Mouse (Mus musculus) midbrain, embryonic 16.5 days (tissue): ENCODE data around the gene Ifitm6. TPM values are rescaled to one million over a fixed set of nuclear protein-coding genes. Genes with fewer than 3 reads are reported as not detected.

Source experiments
- ATAC-seq: fragments of 200-750 bp; cut with Nextera tagmentation; 2 replicates; pipeline ENCODE4 v1.8.0; 2017; ENCODE audit warnings: moderate TSS enrichment
- H3K27ac ChIP-seq: fragments of 300-500 bp; sonication (generic); 2 replicates; pipeline ENCODE4 v1.5.1; 2014; ENCODE audit warnings: mild to moderate bottlenecking, low read length, mixed read lengths
- H3K27me3 ChIP-seq: fragments of 300-500 bp; sonication (generic); 2 replicates; pipeline ENCODE4 v1.6.1; 2014; ENCODE audit warnings: low read depth, low read length, mixed read lengths; ENCODE audit not compliant: control insufficient read depth, insufficient read depth
- H3K36me3 ChIP-seq: fragments of 300-500 bp; sonication (generic); 2 replicates; pipeline ENCODE4 v1.6.1; 2014; ENCODE audit warnings: mild to moderate bottlenecking, low read length, moderate library complexity, mixed read lengths; ENCODE audit not compliant: control insufficient read depth, insufficient read depth
- H3K4me1 ChIP-seq: fragments of 300-500 bp; sonication (generic); 2 replicates; pipeline ENCODE4 v1.6.1; 2014; ENCODE audit warnings: mild to moderate bottlenecking, low read length, mixed read lengths; ENCODE audit not compliant: control insufficient read depth, insufficient read depth
- H3K4me2 ChIP-seq: fragments of 300-500 bp; sonication (generic); 2 replicates; pipeline ENCODE4 v1.6.1; 2014; ENCODE audit warnings: mild to moderate bottlenecking, low read length, mixed read lengths
- H3K4me3 ChIP-seq: fragments of 300-500 bp; sonication (generic); 2 replicates; pipeline ENCODE4 v1.5.1; 2014; ENCODE audit warnings: low read depth, mild to moderate bottlenecking, low read length, moderate library complexity, mixed read lengths
- H3K9ac ChIP-seq: fragments of 300-500 bp; sonication (generic); 2 replicates; pipeline ENCODE4 v1.6.1; 2014; ENCODE audit warnings: low read depth, low read length, mixed read lengths
- H3K9me3 ChIP-seq: fragments of 300-500 bp; sonication (generic); replicated peaks from 2 replicates; pipeline ENCODE4 v1.6.1; 2014; ENCODE audit warnings: mild to moderate bottlenecking, low read length, mixed read lengths; ENCODE audit not compliant: control insufficient read depth, poor library complexity, severe bottlenecking
- WGBS: fragments of 180-500 bp; shearing (Covaris S2); extraction: QIAGEN DNeasy Blood & Tissue Kit; methylation state at CpG from one replicate; pipeline ENCODE4 v1.1.7; 2014; 5-methylcytosine and 5-hydroxymethylcytosine counted together
- polyA plus RNA-seq: library from polyadenylated mRNA; unstranded; fragments of >200 nt; fragmentation: Nextera tagmentation; extraction: Ambion mirVana; gene quantifications from 2 replicates; pipeline ENCODE4 v1.2.1, GENCODE M21; 2015

Gene Ifitm6
- polyA plus RNA-seq, 1 experiment from 2014 or later = 0.69 TPM

- H3K4me3 ChIP-seq = no peak overlapping the region
- ATAC-seq = no peak
- no peaks in the 10 kb centered on the region for H3K27me3 ChIP-seq
- H3K9ac ChIP-seq = no peak overlapping the region
- no peaks in the 10 kb centered on the region for H3K9me3 ChIP-seq
- H3K36me3 ChIP-seq = no peaks in the 10 kb centered on the region
- peaks cover 15% of the 10 kb centered on the region for H3K4me1 ChIP-seq
- no peak overlapping the region for H3K27ac ChIP-seq
- H3K4me2 ChIP-seq = no peak overlapping the region
- 89% methylated on average over 1 of the region's 1 CpGs for WGBS
Measured at GRCm38 (mm10) chr7:141057541-141057940, 39.8 kb upstream of the Ifitm6 start.

GRCm38 (mm10) chr7:141056976-141057375 is 39.3 kb upstream of the Ifitm6 start:
- Histone ChIP-seq H3K36me3 (no peaks in the 10 kb centered on the region), H3K9ac (no peak overlapping the region), H3K4me3 (no peak overlapping the region), H3K4me2 (no peak overlapping the region), H3K27me3 (no peaks in the 10 kb centered on the region), H3K27ac (no peak overlapping the region), H3K4me1 (peaks cover 9% of the 10 kb centered on the region), H3K9me3 (no peaks in the 10 kb centered on the region)
- ATAC-seq = no peak
- WGBS = 93% methylated on average over 6 of the region's 6 CpGs

GRCm38 (mm10) chr7:141055785-141056184 is 38.1 kb upstream of the Ifitm6 start:
- H3K9ac ChIP-seq = no peak overlapping the region

GRCm38 (mm10) chr7:141052421-141052820 is 34.7 kb upstream of the Ifitm6 start:
- Histone ChIP-seq H3K4me3 (no peak overlapping the region), H3K9ac (no peak overlapping the region), H3K36me3 (no peaks in the 10 kb centered on the region), H3K4me1 (peaks cover 5% of the 10 kb centered on the region), H3K27ac (no peak overlapping the region), H3K9me3 (no peaks in the 10 kb centered on the region), H3K27me3 (no peaks in the 10 kb centered on the region), H3K4me2 (no peak overlapping the region)
- 89% methylated on average over 2 of the region's 2 CpGs for WGBS
- ATAC-seq = no peak

More at GRCm38 (mm10) chr7:141055785-141056184, 38.1 kb upstream of the Ifitm6 start:
- H3K27me3 ChIP-seq = no peaks in the 10 kb centered on the region
- H3K36me3 ChIP-seq = no peaks in the 10 kb centered on the region
- H3K4me3 ChIP-seq = no peak overlapping the region
- H3K9me3 ChIP-seq = no peaks in the 10 kb centered on the region
- H3K4me2 ChIP-seq = no peak overlapping the region
- ATAC-seq = no peak
- H3K27ac ChIP-seq = no peak overlapping the region
- 87% methylated on average over 4 of the region's 4 CpGs for WGBS
- H3K4me1 ChIP-seq = peaks cover 7% of the 10 kb centered on the region

GRCm38 (mm10) chr7:141052016-141052415 is 34.3 kb upstream of the Ifitm6 start:
- Histone ChIP-seq H3K36me3 (no peaks in the 10 kb centered on the region), H3K9ac (no peak overlapping the region), H3K27ac (no peak overlapping the region), H3K9me3 (no peaks in the 10 kb centered on the region), H3K4me1 (peaks cover 5% of the 10 kb centered on the region), H3K27me3 (no peaks in the 10 kb centered on the region), H3K4me2 (no peak overlapping the region), H3K4me3 (no peak overlapping the region)
- WGBS = 91% methylated on average over 4 of the region's 4 CpGs
- no peak for ATAC-seq

- Histone ChIP-seq H3K9me3 (no peaks in the 10 kb centered on the region), H3K9ac (no peak overlapping the region), H3K27ac (no peak overlapping the region), H3K4me2 (no peak overlapping the region), H3K4me3 (no peak overlapping the region), H3K36me3 (no peaks in the 10 kb centered on the region), H3K27me3 (no peaks in the 10 kb centered on the region), H3K4me1 (peaks cover 5% of the 10 kb centered on the region)
- WGBS = 68% methylated on average over 17 of the region's 17 CpGs
- no peak for ATAC-seq
Measured at GRCm38 (mm10) chr7:141051060-141051685, 33.4 kb upstream of the Ifitm6 start.

GRCm38 (mm10) chr7:141049326-141049725 is 31.6 kb upstream of the Ifitm6 start:
- Histone ChIP-seq H3K9me3 (no peaks in the 10 kb centered on the region), H3K27ac (no peak overlapping the region)
- no peak for ATAC-seq

GRCm38 (mm10) chr7:141048226-141049218 is 30.8 kb upstream of the Ifitm6 start:
- Histone ChIP-seq H3K27me3 (no peaks in the 10 kb centered on the region), H3K4me3 (peak overlapping the region; percentile 30), H3K36me3 (no peaks in the 10 kb centered on the region), H3K4me1 (peaks cover 5% of the 10 kb centered on the region), H3K4me2 (peak overlapping the region; percentile 61), H3K27ac (peak overlapping the region; percentile 73), H3K9me3 (no peaks in the 10 kb centered on the region), H3K9ac (peak overlapping the region; percentile 47)
- ATAC-seq = peak; percentile 95
- 10% methylated on average over 21 of the region's 21 CpGs for WGBS

More at GRCm38 (mm10) chr7:141049326-141049725, 31.6 kb upstream of the Ifitm6 start:
- no peaks in the 10 kb centered on the region for H3K36me3 ChIP-seq
- no peak overlapping the region for H3K9ac ChIP-seq
- no peaks in the 10 kb centered on the region for H3K27me3 ChIP-seq
- peaks cover 5% of the 10 kb centered on the region for H3K4me1 ChIP-seq
- H3K4me2 ChIP-seq = no peak overlapping the region
- no peak overlapping the region for H3K4me3 ChIP-seq
- 91% methylated on average over 2 of the region's 2 CpGs for WGBS
